Mouse (Mus musculus): Measurements from ENCODE around the gene Olfr1029. TPM values are rescaled to one million over a fixed set of nuclear protein-coding genes. Genes with fewer than 3 reads are reported as not detected.
"Not testable (repeated sequence)": the region's sequence is repeated elsewhere in the genome, so short reads cannot be mapped to it uniquely, and the experiment has no call there.

Gene Olfr1029
- 0.04 TPM in 1 of 2 replicates, not detected in the other for polyA plus RNA-seq (2012; rRNA removed)

GRCm38 (mm10) chr2:85973595-85973994, at the start of gene Olfr1029:
TSS of gene Olfr1029 (plus strand) at chr2:85973895.
- DNase-seq (ENCODE audit: low spot score): no peak

DNA sequence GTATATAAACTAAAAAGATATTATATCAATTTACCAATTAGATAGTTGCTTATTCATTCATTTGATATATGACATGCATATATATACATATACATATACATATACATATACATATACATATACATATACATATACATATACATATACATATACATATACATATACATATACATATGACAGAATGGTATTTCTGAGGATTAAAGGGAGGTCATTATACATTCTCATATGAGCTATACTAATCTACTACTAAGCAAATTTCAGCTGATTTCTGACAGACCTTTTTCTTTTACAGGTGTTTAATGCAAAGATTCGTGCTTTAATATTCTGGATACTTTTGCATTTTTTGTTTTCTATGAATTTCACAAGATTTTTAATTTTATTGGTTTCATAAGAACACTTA, 23.6 kb upstream of the Olfr1029 start, which contains the start of gene Olfr1028:
Olfr1028 (plus strand) TSS at position 301 of the 400 bp plus-strand sequence.
- DNase-seq (ENCODE audit: low spot score): no peak

DNA sequence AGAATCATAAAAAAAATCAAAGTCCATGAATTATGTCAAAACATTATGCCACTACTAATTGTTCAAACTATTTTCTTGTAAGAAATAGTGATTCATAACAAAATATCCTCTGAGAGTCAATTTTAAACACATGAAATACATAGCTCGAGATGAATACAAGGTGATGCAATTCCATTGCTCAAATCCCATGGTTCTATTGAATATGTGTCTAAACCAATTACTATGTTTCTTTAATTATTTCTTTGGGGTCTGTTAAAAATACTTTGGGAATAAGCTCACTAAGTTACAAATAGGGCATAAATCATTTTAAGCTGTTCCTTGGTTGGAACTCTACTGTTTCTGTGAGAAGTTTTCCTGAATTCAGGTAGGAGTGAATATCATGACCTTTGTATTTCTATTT, 5.3 kb downstream of the Olfr1029 start, which contains the start of gene Olfr1030:
Olfr1030 (plus strand) TSS at position 301 of the 400 bp plus-strand sequence.
- no peak for DNase-seq (ENCODE audit: low spot score)

DNA sequence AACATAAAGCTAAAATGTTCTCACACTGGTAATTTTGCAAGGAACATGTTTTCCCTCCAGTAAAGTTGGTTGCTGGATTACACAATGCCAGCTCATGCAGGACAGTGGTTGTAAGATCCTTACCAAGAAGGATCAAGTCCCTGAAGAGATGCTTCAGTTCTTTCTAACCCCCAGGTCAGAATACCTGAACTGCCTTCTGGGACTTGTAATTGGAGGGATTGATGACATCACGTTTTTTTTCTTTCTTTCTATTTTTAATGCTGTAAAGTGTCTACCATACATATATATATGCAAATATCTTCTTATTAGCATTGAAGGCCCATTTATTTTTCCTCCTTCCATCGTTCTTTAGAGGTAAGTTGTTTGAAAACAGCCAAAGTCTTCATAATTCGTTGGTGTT, 16.3 kb downstream of the Olfr1029 start, which contains the start of gene Olfr1031:
Olfr1031 (plus strand) TSS at position 301 of the 400 bp plus-strand sequence.
- DNase-seq (ENCODE audit: low spot score): no peak

GRCm38 (mm10) chr2:86005240-86005639, 31.5 kb downstream of the Olfr1029 start, which contains the start of gene Olfr1032:
TSS of gene Olfr1032 (plus strand) at chr2:86005540.
- no peak for DNase-seq (ENCODE audit: low spot score)

DNA sequence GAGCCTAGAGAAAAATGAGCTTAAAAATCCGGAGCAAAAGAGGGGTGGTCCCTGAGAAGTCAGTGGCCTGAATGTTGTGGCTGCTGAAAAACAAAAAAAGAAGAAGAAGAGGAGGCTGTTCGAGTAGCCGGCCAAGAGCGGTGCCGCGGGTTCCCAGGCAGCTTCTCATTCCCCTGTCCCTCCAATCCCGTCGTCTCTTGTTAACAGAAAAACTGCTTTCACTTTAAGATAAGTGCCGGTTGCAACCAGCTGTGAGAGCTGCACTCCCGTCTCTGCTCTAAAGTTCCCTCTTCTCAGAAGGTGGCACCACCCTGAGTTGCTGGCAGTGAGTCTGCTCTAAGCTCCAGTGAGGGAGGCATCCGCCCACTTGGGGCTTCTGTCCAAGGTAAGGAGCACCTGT, 46.7 kb downstream of the Olfr1029 start, which contains the start of gene Olfr1033:
Olfr1033 (plus strand) TSS at position 228 of the 400 bp plus-strand sequence.
- not testable (repeated sequence) for DNase-seq (ENCODE audit: low spot score)

DNA sequence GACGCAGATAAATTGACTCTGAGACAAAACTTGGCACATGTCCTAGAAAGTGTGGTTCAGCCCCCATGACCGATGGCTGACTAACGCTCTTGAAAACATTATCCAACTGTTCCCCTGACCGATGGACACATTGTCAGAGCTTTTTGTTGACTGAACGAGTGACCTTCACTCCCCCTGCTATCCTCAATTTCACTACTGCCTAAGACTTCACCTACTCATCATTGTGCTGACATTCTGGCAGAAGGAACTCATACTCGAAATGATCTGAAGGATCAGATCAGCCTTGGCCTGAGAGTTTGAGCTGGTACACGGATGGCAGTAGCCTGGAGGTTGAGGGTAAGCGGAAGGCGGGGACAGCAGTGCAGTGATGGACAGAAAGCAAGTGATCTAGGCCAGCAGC, 47.8 kb downstream of the Olfr1029 start:
- DNase-seq (ENCODE audit: low spot score): not testable (repeated sequence)

Other genes starting within 250 kb of the Olfr1029 start
- not detected in 2 replicates for gene Olfr1012, start 211.1 kb upstream of the Olfr1029 start, polyA plus RNA-seq (2012; rRNA removed)
- not detected in 2 replicates for gene Olfr1013, start 206.8 kb upstream of the Olfr1029 start, polyA plus RNA-seq (2012; rRNA removed)
- gene Olfr1014, start 201.2 kb upstream of the Olfr1029 start, polyA plus RNA-seq (2012; rRNA removed): not detected in 2 replicates
- not detected in 2 replicates for gene Olfr1015, start 191.9 kb upstream of the Olfr1029 start, polyA plus RNA-seq (2012; rRNA removed)
- not detected in 2 replicates for gene Olfr1016, start 171.4 kb upstream of the Olfr1029 start, polyA plus RNA-seq (2012; rRNA removed)
- not detected in 2 replicates for gene Olfr1018, start 155.4 kb upstream of the Olfr1029 start, polyA plus RNA-seq (2012; rRNA removed)
- not detected in 2 replicates for gene Olfr1019, start 128.4 kb upstream of the Olfr1029 start, polyA plus RNA-seq (2012; rRNA removed)
- not detected in 2 replicates for gene Olfr1020, start 126.9 kb upstream of the Olfr1029 start, polyA plus RNA-seq (2012; rRNA removed)
- gene Olfr1022, start 105.3 kb upstream of the Olfr1029 start, polyA plus RNA-seq (2012; rRNA removed): not detected in 2 replicates
- gene Olfr1023, start 88.3 kb upstream of the Olfr1029 start, polyA plus RNA-seq (2012; rRNA removed): not detected in 2 replicates
- gene Olfr1024, start 68.8 kb upstream of the Olfr1029 start, polyA plus RNA-seq (2012; rRNA removed): not detected in 2 replicates
- gene Olfr1025-ps1, start 58.7 kb upstream of the Olfr1029 start, polyA plus RNA-seq (2012; rRNA removed): not detected in 2 replicates
- gene Olfr1026, start 52.3 kb upstream of the Olfr1029 start, polyA plus RNA-seq (2012; rRNA removed): not detected in 2 replicates
- not detected in 2 replicates for gene Olfr1028, start 23.5 kb upstream of the Olfr1029 start, polyA plus RNA-seq (2012; rRNA removed)
- gene Olfr1030, start 5.4 kb downstream of the Olfr1029 start, polyA plus RNA-seq (2012; rRNA removed): not detected in 2 replicates
- not detected in 2 replicates for gene Olfr1031, start 16.4 kb downstream of the Olfr1029 start, polyA plus RNA-seq (2012; rRNA removed)
- not detected in 2 replicates for gene Olfr1032, start 31.6 kb downstream of the Olfr1029 start, polyA plus RNA-seq (2012; rRNA removed)
- gene Olfr1033, start 46.7 kb downstream of the Olfr1029 start, polyA plus RNA-seq (2012; rRNA removed): 3.9 and 4.5 TPM in 2 replicates
- 0.68 and 0.85 TPM in 2 replicates for gene Olfr1034, start 72.0 kb downstream of the Olfr1029 start, polyA plus RNA-seq (2012; rRNA removed)
- gene Olfr1036, start 100.1 kb downstream of the Olfr1029 start, polyA plus RNA-seq (2012; rRNA removed): not detected in 2 replicates
- not detected in 2 replicates for gene Olfr1037, start 113.5 kb downstream of the Olfr1029 start, polyA plus RNA-seq (2012; rRNA removed)
- not detected in 2 replicates for gene Olfr1039, start 162.0 kb downstream of the Olfr1029 start, polyA plus RNA-seq (2012; rRNA removed)
- gene Olfr1040, start 172.8 kb downstream of the Olfr1029 start, polyA plus RNA-seq (2012; rRNA removed): not detected in 2 replicates
- gene Olfr1042, start 187.9 kb downstream of the Olfr1029 start, polyA plus RNA-seq (2012; rRNA removed): not detected in 2 replicates
- not detected in 2 replicates for gene Olfr1043, start 193.6 kb downstream of the Olfr1029 start, polyA plus RNA-seq (2012; rRNA removed)
- not detected in 2 replicates for gene Olfr1044, start 203.9 kb downstream of the Olfr1029 start, polyA plus RNA-seq (2012; rRNA removed)
- not detected in 2 replicates for gene Olfr52, start 211.8 kb downstream of the Olfr1029 start, polyA plus RNA-seq (2012; rRNA removed)
- gene Olfr1045, start 229.1 kb downstream of the Olfr1029 start, polyA plus RNA-seq (2012; rRNA removed): not detected in 2 replicates
- not detected in 2 replicates for gene Olfr1046, start 245.4 kb downstream of the Olfr1029 start, polyA plus RNA-seq (2012; rRNA removed)